Mouse (Mus musculus) myocyte (in vitro differentiated cells): ENCODE measurements around the gene Bgn. TPM values are rescaled to one million over a fixed set of nuclear protein-coding genes. Genes with fewer than 3 reads are reported as not detected.

Experiments used
- H3K27me3 ChIP-seq: one replicate; pipeline ENCODE4 v1.6.1; 2011; ENCODE audit not compliant: control insufficient read depth, insufficient read depth, insufficient read length
- H3K36me3 ChIP-seq: one replicate; pipeline ENCODE4 v1.6.1; 2011; ENCODE audit not compliant: control insufficient read depth, insufficient read depth
- H3K4me2 ChIP-seq: one replicate; pipeline ENCODE4 v1.6.1; 2011; ENCODE audit warnings: low read depth, control low read depth
- H3K4me3 ChIP-seq: one replicate; pipeline ENCODE4 v1.5.1; 2011; ENCODE audit warnings: mild to moderate bottlenecking, control low read depth, moderate library complexity
- H3K79me2 ChIP-seq: one replicate; pipeline ENCODE4 v1.6.1; 2011; ENCODE audit not compliant: control insufficient read depth, insufficient read depth
- H3ac ChIP-seq: one replicate; pipeline ENCODE4 v1.6.1; 2011; ENCODE audit not compliant: control insufficient read depth, insufficient read length
- CEBPB ChIP-seq: IDR thresholded peaks from 2 replicates; pipeline ENCODE4 v1.6.1; 2011; ENCODE audit warnings: mild to moderate bottlenecking, moderate library complexity; ENCODE audit not compliant: poor library complexity, insufficient read depth, severe bottlenecking
- E2F4 ChIP-seq: IDR thresholded peaks from one replicate; pipeline ENCODE4 v1.6.1; 2011; ENCODE audit warnings: mild to moderate bottlenecking, control low read depth, moderate library complexity; ENCODE audit not compliant: insufficient read depth
- MAX ChIP-seq: IDR thresholded peaks from one replicate; pipeline ENCODE4 v1.6.1; 2011; ENCODE audit warnings: low read depth, mild to moderate bottlenecking, control low read depth
- MYOD1 ChIP-seq, 3 experiments: IDR thresholded peaks; one replicate each; pipeline ENCODE4 v1.6.1; 2011; ENCODE audit warnings: control low read depth in 2 of 3, low read depth in 2 of 3, mild to moderate bottlenecking in 2 of 3, moderate library complexity in 1 of 3; ENCODE audit not compliant: insufficient read length in 2 of 3, control insufficient read depth in 1 of 3
- MYOG ChIP-seq, 3 experiments: IDR thresholded peaks; one replicate each; pipeline ENCODE4 v1.6.1; 2011; ENCODE audit warnings: control low read depth in 2 of 3, low read depth in 2 of 3, mild to moderate bottlenecking in 2 of 3; ENCODE audit not compliant: insufficient read length in 2 of 3, control insufficient read depth in 1 of 3, insufficient read depth in 1 of 3
- POLR2A ChIP-seq: IDR thresholded peaks from one replicate; pipeline ENCODE4 v1.6.1; 2011; ENCODE audit warnings: low read depth, mild to moderate bottlenecking, control low read depth, moderate library complexity; ENCODE audit not compliant: insufficient read length
- POLR2AphosphoS2 ChIP-seq: IDR thresholded peaks from one replicate; pipeline ENCODE4 v1.6.1; 2011; ENCODE audit warnings: low read depth, control low read depth; ENCODE audit not compliant: insufficient read length
- REST ChIP-seq: IDR thresholded peaks from one replicate; pipeline ENCODE4 v1.6.1; 2011; ENCODE audit warnings: mild to moderate bottlenecking, control low read depth, moderate library complexity; ENCODE audit not compliant: insufficient read depth, insufficient read length
- SRF ChIP-seq: IDR thresholded peaks from one replicate; pipeline ENCODE4 v1.6.1; 2011; ENCODE audit warnings: low read depth; ENCODE audit not compliant: control insufficient read depth, insufficient read length
- TCF12 ChIP-seq: IDR thresholded peaks from one replicate; pipeline ENCODE4 v1.6.1; 2011; ENCODE audit warnings: mild to moderate bottlenecking, control low read depth; ENCODE audit not compliant: poor library complexity, insufficient read depth, severe bottlenecking
- TCF3 ChIP-seq: IDR thresholded peaks from one replicate; pipeline ENCODE4 v1.6.1; 2011; ENCODE audit warnings: low read depth, control low read depth; ENCODE audit not compliant: insufficient read length
- USF1 ChIP-seq: IDR thresholded peaks from one replicate; pipeline ENCODE4 v1.6.1; 2011; ENCODE audit warnings: low read depth, mild to moderate bottlenecking, control low read depth, moderate library complexity
- polyA plus RNA-seq: library from polyadenylated mRNA; unstranded; fragments of >200 nt; fragmentation: generic; extraction: Trizol; gene quantifications from one replicate; pipeline ENCODE4 v1.2.1, GENCODE M21; 2012; ENCODE audit warnings: missing spikeins

Gene Bgn
- polyA plus RNA-seq, 1 experiment = 1,139 TPM

GRCm38 (mm10) chrX:73480334-73480733, 3.1 kb upstream of the Bgn start:
- Histone ChIP-seq H3K36me3 (no peaks in the 10 kb centered on the region), H3K79me2 (peaks cover 17% of the 10 kb centered on the region), H3K4me2 (peak overlapping the region; percentile 64), H3K4me3 (no peak overlapping the region), H3ac (no peak overlapping the region), H3K27me3 (no peaks in the 10 kb centered on the region)
- TF ChIP-seq TCF3 = no peak
- TF ChIP-seq POLR2A = peak; percentile 56
- TF ChIP-seq SRF = no peak
- no peak for TF ChIP-seq CEBPB
- no peak for TF ChIP-seq MYOD1 (IDR thresholded peaks at IDR 0.05; ENCODE audit: control insufficient read depth in 1 of 3, insufficient read length in 2 of 3, low read depth in 2 of 3)

- H3ac ChIP-seq = peak overlapping the region; percentile 2
- no peaks in the 10 kb centered on the region for H3K36me3 ChIP-seq
- peak overlapping the region; percentile 66 for H3K4me3 ChIP-seq
- TF ChIP-seq MYOG (IDR thresholded peaks at IDR 0.05; ENCODE audit: control insufficient read depth in 1 of 3, insufficient read depth in 1 of 3, insufficient read length in 2 of 3, low read depth in 2 of 3) (no peak), E2F4 (no peak), POLR2AphosphoS2 (no peak), TCF3 (no peak), TCF12 (no peak), SRF (no peak), REST (no peak)
- H3K27me3 ChIP-seq = no peaks in the 10 kb centered on the region
- peak overlapping the region; percentile 53 for H3K4me2 ChIP-seq
- H3K79me2 ChIP-seq = peaks cover 29% of the 10 kb centered on the region
Measured at GRCm38 (mm10) chrX:73482643-73483483, 539 bp upstream of the Bgn start.

GRCm38 (mm10) chrX:73484076-73484475, 674 bp downstream of the Bgn start:
- peak overlapping the region; percentile 66 for H3K4me3 ChIP-seq
- no peak for TF ChIP-seq MYOD1 (IDR thresholded peaks at IDR 0.05; ENCODE audit: control insufficient read depth in 1 of 3, insufficient read length in 2 of 3, low read depth in 2 of 3)
- TF ChIP-seq USF1 = no peak
- no peak for TF ChIP-seq SRF
- no peak for TF ChIP-seq POLR2A
- TF ChIP-seq CEBPB = no peak
- no peak for TF ChIP-seq TCF12
- TF ChIP-seq MYOG (IDR thresholded peaks at IDR 0.05; ENCODE audit: control insufficient read depth in 1 of 3, insufficient read depth in 1 of 3, insufficient read length in 2 of 3, low read depth in 2 of 3) = no peak
- no peak for TF ChIP-seq REST
- no peak for TF ChIP-seq MAX
- TF ChIP-seq TCF3 = no peak
- TF ChIP-seq POLR2AphosphoS2 = no peak
- no peak for TF ChIP-seq E2F4
- peak overlapping the region; percentile 2 for H3ac ChIP-seq
- no peaks in the 10 kb centered on the region for H3K27me3 ChIP-seq
- H3K79me2 ChIP-seq = peaks cover 29% of the 10 kb centered on the region
- H3K4me2 ChIP-seq = peak overlapping the region; percentile 89
- no peaks in the 10 kb centered on the region for H3K36me3 ChIP-seq

GRCm38 (mm10) chrX:73484870-73485269, 1.5 kb downstream of the Bgn start:
- Histone ChIP-seq H3K4me2 (peak overlapping the region; percentile 89), H3K4me3 (peak overlapping the region; percentile 66), H3K79me2 (peaks cover 29% of the 10 kb centered on the region), H3ac (no peak overlapping the region), H3K27me3 (no peaks in the 10 kb centered on the region), H3K36me3 (no peaks in the 10 kb centered on the region)
- TF ChIP-seq REST (no peak), TCF3 (no peak), MAX (no peak), SRF (no peak), TCF12 (no peak), POLR2AphosphoS2 (peak; percentile 13), MYOD1 (IDR thresholded peaks at IDR 0.05; ENCODE audit: control insufficient read depth in 1 of 3, insufficient read length in 2 of 3, low read depth in 2 of 3) (peak in 2 of 3 experiments; percentile 38 to 65), MYOG (IDR thresholded peaks at IDR 0.05; ENCODE audit: control insufficient read depth in 1 of 3, insufficient read depth in 1 of 3, insufficient read length in 2 of 3, low read depth in 2 of 3) (peak in 1 of 3 experiments; percentile 57), E2F4 (no peak), USF1 (no peak), CEBPB (no peak), POLR2A (peak; percentile 56)

GRCm38 (mm10) chrX:73486920-73487319, 3.5 kb downstream of the Bgn start:
- Histone ChIP-seq H3K4me3 (no peak overlapping the region), H3K27me3 (no peaks in the 10 kb centered on the region), H3ac (no peak overlapping the region), H3K4me2 (peak overlapping the region; percentile 89), H3K79me2 (peaks cover 29% of the 10 kb centered on the region), H3K36me3 (no peaks in the 10 kb centered on the region)
- TF ChIP-seq USF1 (no peak), SRF (no peak), POLR2A (no peak), REST (no peak), CEBPB (no peak), MAX (no peak), MYOD1 (IDR thresholded peaks at IDR 0.05; ENCODE audit: control insufficient read depth in 1 of 3, insufficient read length in 2 of 3, low read depth in 2 of 3) (no peak), TCF3 (no peak), E2F4 (no peak), TCF12 (no peak), POLR2AphosphoS2 (no peak), MYOG (IDR thresholded peaks at IDR 0.05; ENCODE audit: control insufficient read depth in 1 of 3, insufficient read depth in 1 of 3, insufficient read length in 2 of 3, low read depth in 2 of 3) (no peak)
